Mouse (Mus musculus) CH12.LX (cell line): ENCODE data around the gene Nup133. TPM values are rescaled to one million over a fixed set of nuclear protein-coding genes. Genes with fewer than 3 reads are reported as not detected.

ENCODE experiments used
- DNase-seq: peaks from one replicate; pipeline ENCODE4 v3.0.0-alpha.2; 2013; ENCODE audit errors: extremely low read depth
- H3K27ac ChIP-seq: 2 replicates; pipeline ENCODE4 v1.5.1; 2012; ENCODE audit warnings: low read depth, mild to moderate bottlenecking, control low read depth, moderate library complexity; ENCODE audit not compliant: insufficient read depth
- H3K27me3 ChIP-seq: replicated peaks from 2 replicates; pipeline ENCODE3; 2012; ENCODE audit warnings: inconsistent platforms
- H3K36me3 ChIP-seq, 2 experiments: replicated peaks in 1 of 2; 2 replicates each; pipeline versions ENCODE3 to v1.6.1; 2012; ENCODE audit warnings: inconsistent platforms in 1 of 2, low read length in 1 of 2, mild to moderate bottlenecking in 1 of 2, mixed read lengths in 1 of 2, moderate library complexity in 1 of 2; ENCODE audit not compliant: control insufficient read depth in 1 of 2, insufficient read depth in 1 of 2
- H3K4me1 ChIP-seq, 2 experiments: 2 replicates each; pipeline ENCODE4 v1.6.1; 2012; ENCODE audit warnings: inconsistent platforms in 1 of 2, moderate library complexity in 1 of 2; ENCODE audit not compliant: insufficient read depth in 2 of 2, control insufficient read depth in 1 of 2
- H3K4me2 ChIP-seq: 2 replicates; pipeline ENCODE4 v1.6.1; 2012; ENCODE audit warnings: low read depth, mild to moderate bottlenecking, control low read depth; ENCODE audit not compliant: poor library complexity, insufficient read depth, severe bottlenecking
- H3K4me3 ChIP-seq, 3 experiments: fragments of 150-350 bp in 1 of 3; sonication (generic) in 1 of 3; replicated peaks in 1 of 3; 2 replicates each; pipeline versions ENCODE3 to v1.5.1; 2011 to 2012; ENCODE audit warnings: low read depth in 2 of 3, low read length in 2 of 3, mild to moderate bottlenecking in 2 of 3, moderate library complexity in 2 of 3, control low read depth in 1 of 3, improper control_type of control experiment in 1 of 3, inconsistent platforms in 1 of 3, mixed read lengths in 1 of 3; ENCODE audit not compliant: poor library complexity in 1 of 3
- H3K79me2 ChIP-seq: replicated peaks from 2 replicates; pipeline ENCODE4 v1.6.1; 2012; ENCODE audit warnings: mild to moderate bottlenecking, moderate library complexity; ENCODE audit not compliant: control insufficient read depth, poor library complexity, insufficient read depth, severe bottlenecking; ENCODE audit errors: extremely low read depth
- H3K9ac ChIP-seq: 2 replicates; pipeline ENCODE4 v1.6.1; 2012; ENCODE audit warnings: low read depth, mild to moderate bottlenecking, control low read depth, moderate library complexity; ENCODE audit not compliant: insufficient read depth
- H3K9me3 ChIP-seq: replicated peaks from 2 replicates; pipeline ENCODE3; 2012; ENCODE audit warnings: low read length, inconsistent platforms, mixed read lengths
- CTCF ChIP-seq, 2 experiments: IDR thresholded peaks in 1 of 2; conservative IDR thresholded peaks in 1 of 2; 2 replicates each; pipeline ENCODE4 v1.5.1; 2011 to 2012; ENCODE audit warnings: low read depth in 2 of 2, low read length in 2 of 2, improper control_type of control experiment in 1 of 2, inconsistent platforms in 1 of 2, mild to moderate bottlenecking in 1 of 2, moderate library complexity in 1 of 2
- JUN ChIP-seq: IDR thresholded peaks from 2 replicates; pipeline ENCODE4 v1.6.1; 2011; ENCODE audit warnings: low read depth, mild to moderate bottlenecking, low read length, improper control_type of control experiment, moderate library complexity; ENCODE audit not compliant: insufficient read depth
- MAX ChIP-seq: IDR thresholded peaks from 2 replicates; pipeline ENCODE4 v1.6.1; 2011; ENCODE audit warnings: low read length, improper control_type of control experiment
- MEF2A ChIP-seq: IDR thresholded peaks from 2 replicates; pipeline ENCODE4 v1.6.1; 2014; ENCODE audit warnings: low read depth, mild to moderate bottlenecking, inconsistent platforms, low read length, improper control_type of control experiment, borderline replicate concordance
- MXI1 ChIP-seq: IDR thresholded peaks from 2 replicates; pipeline ENCODE4 v1.6.1; 2011; ENCODE audit warnings: mild to moderate bottlenecking, low read depth, low read length, improper control_type of control experiment
- MYC ChIP-seq: IDR thresholded peaks from 2 replicates; pipeline ENCODE4 v1.6.1; 2011; ENCODE audit warnings: low read depth, mild to moderate bottlenecking, improper control_type of control experiment, low read length
- NELFE ChIP-seq: IDR thresholded peaks from 2 replicates; pipeline ENCODE4 v1.6.1; 2011; ENCODE audit warnings: low read depth, low read length, improper control_type of control experiment
- NRF1 ChIP-seq: IDR thresholded peaks from 2 replicates; pipeline ENCODE4 v1.6.1; 2014; ENCODE audit warnings: low read depth, mild to moderate bottlenecking, inconsistent platforms, low read length, improper control_type of control experiment, moderate library complexity
- RAD21 ChIP-seq: IDR thresholded peaks from 2 replicates; pipeline ENCODE4 v1.6.1; 2011; ENCODE audit warnings: low read depth, mild to moderate bottlenecking, low read length, improper control_type of control experiment, moderate library complexity
- RCOR1 ChIP-seq: conservative IDR thresholded peaks from 2 replicates; pipeline ENCODE4 v1.6.1; 2012; ENCODE audit warnings: low read depth, mild to moderate bottlenecking, inconsistent platforms, low read length, improper control_type of control experiment
- SIN3A ChIP-seq: IDR thresholded peaks from 2 replicates; pipeline ENCODE4 v1.6.1; 2012; ENCODE audit warnings: low read length, improper control_type of control experiment, inconsistent platforms
- SMC3 ChIP-seq: IDR thresholded peaks from 2 replicates; pipeline ENCODE4 v1.6.1; 2011; ENCODE audit warnings: low read depth, low read length, improper control_type of control experiment
- USF1 ChIP-seq: IDR thresholded peaks from 2 replicates; pipeline ENCODE4 v1.6.1; 2014; ENCODE audit warnings: low read depth, mild to moderate bottlenecking, inconsistent platforms, low read length, improper control_type of control experiment
- ZMIZ1 ChIP-seq: IDR thresholded peaks from 2 replicates; pipeline ENCODE4 v1.6.1; 2012; ENCODE audit warnings: low read depth, mild to moderate bottlenecking, inconsistent platforms, low read length, improper control_type of control experiment
- ZNF384 ChIP-seq: IDR thresholded peaks from 2 replicates; pipeline ENCODE4 v1.6.1; 2012; ENCODE audit warnings: low read depth, low read length, improper control_type of control experiment, inconsistent platforms
- dilution Hi-C: fragments of 300-500 bp; cut with MboI; formaldehyde crosslinking; loops from 2 replicates; pipeline ENCODE4 v1.14.3; 2020; ENCODE audit warnings: low sequenced_read_pairs; ENCODE audit not compliant: extremely low pct_unique_long_range_greater_than_20kb, extremely low pct_ligation_motif_present
- in situ Hi-C: fragments of 300-500 bp; cut with MboI; formaldehyde crosslinking; loops from 3 replicates; pipeline ENCODE4 v1.14.3; 2019; ENCODE audit warnings: low sequenced_read_pairs, low pct_ligation_motif_present, low pct_unique_long_range_greater_than_20kb, mixed read lengths
- polyA plus RNA-seq: library from polyadenylated mRNA; unstranded; fragments of >175 nt; gene quantifications from 2 replicates; pipeline ENCODE4 v1.2.1, GENCODE M21; 2012; ENCODE audit warnings: low read depth; ENCODE audit not compliant: insufficient read length
- total RNA-seq, 2 experiments: library from RNA; depleted of rRNA; stranded (reverse); fragments of 300-350 nt in 1 of 2; fragments of >200 nt in 1 of 2; gene quantifications; 2 replicates each; pipeline ENCODE4 v1.2.3; 2012 to 2014

The Nup133 gene
- total and polyA plus RNA-seq, 3 experiments = 32.8 to 49.0 (median 39.6) TPM

DNA sequence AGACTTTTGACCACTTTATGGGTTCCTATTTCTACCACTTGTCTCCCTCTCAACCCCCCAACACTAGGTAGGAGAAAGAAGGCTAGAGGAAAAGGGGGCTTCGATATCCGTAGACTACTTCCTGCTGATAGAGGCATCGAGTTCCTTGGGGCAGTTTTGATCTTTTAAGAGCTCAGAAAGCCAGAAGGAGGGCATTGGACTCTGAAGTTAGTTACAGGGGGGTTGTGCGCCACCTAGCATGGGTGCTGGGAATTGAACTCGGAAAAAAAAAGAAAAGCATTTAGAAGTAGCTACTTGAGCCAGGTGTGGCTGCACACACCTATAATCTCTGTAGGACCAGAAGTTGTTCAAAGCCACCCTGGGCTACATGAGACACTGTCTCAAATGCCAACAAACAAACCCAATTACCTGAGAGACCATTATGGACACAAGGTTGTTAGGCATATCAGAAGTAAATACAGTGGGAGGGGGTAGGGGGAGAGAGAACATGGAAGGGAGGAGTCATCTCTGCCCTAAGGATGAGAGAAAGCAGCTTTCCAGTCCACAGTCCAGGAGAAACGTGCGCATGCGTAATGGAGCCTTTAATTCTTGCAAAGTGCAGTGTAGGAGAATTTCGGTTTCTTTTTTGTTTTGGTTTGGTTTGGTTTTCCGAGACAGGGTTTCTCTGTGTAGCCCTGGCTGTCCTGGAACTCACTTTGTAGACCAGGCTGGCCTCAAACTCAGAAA is 1.2 kb upstream of the Nup133 start:
- TF ChIP-seq SIN3A (no peak), NRF1 (peak; percentile 77), RAD21 (peak; percentile 35), CTCF (conservative IDR thresholded peaks at IDR 0.05 in 1 of 2, IDR thresholded peaks at IDR 0.05 in 1 of 2; ENCODE audit: low read depth in 2 of 2, low read length in 2 of 2) (peak; percentile 63 to 80), JUN (no peak), SMC3 (peak; percentile 29), ZNF384 (peak; percentile 94)
- TF ChIP-seq, all 38 proteins: peak for 5
- peak; percentile 74 for DNase-seq
- peak overlapping the region; percentile 96 for H3K4me2 ChIP-seq
- H3K4me1 ChIP-seq = peaks cover 6 to 31% of the 10 kb centered on the region in 2 experiments; a peak in 3 of 4 replicates
- peaks cover 14 to 49% of the 10 kb centered on the region in 2 experiments for H3K36me3 ChIP-seq
- in situ Hi-C loops (no loop called here), dilution Hi-C loops (no loop called here)
- H3K27me3 ChIP-seq = no peaks in the 10 kb centered on the region
- H3K9me3 ChIP-seq = no peaks in the 10 kb centered on the region
- H3K27ac ChIP-seq = no peak overlapping the region
- peak overlapping the region; percentile 85 to 99 (median 98) for H3K4me3 ChIP-seq
- H3K9ac ChIP-seq = peak overlapping the region; percentile 85
- peaks cover 12% of the 10 kb centered on the region for H3K79me2 ChIP-seq

DNA sequence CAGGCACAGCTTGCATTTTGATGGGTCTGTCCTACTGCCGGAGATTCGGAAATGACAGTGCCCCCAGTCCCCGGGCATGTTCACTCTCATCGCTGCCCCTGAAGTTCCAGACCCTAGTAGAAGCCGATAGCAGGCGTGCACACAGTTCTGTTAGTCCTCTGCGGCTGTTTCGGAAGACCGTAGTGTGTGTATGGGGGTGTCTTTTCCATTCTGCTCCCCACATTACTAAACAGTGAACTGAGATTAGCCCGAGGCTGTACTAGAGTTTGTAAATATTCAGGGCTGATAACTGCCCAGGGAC is 571 bp upstream of the Nup133 start:
- no peak for DNase-seq
- H3K4me1 ChIP-seq = peaks cover 6 to 27% of the 10 kb centered on the region in 2 experiments; a peak in 3 of 4 replicates
- peaks cover 12% of the 10 kb centered on the region for H3K79me2 ChIP-seq
- H3K27me3 ChIP-seq = no peaks in the 10 kb centered on the region
- H3K4me3 ChIP-seq = peak overlapping the region; percentile 85 to 99 (median 98)
- in situ Hi-C loops (no loop called here), dilution Hi-C loops (no loop called here)
- H3K9me3 ChIP-seq = no peaks in the 10 kb centered on the region
- H3K36me3 ChIP-seq = peaks cover 15 to 53% of the 10 kb centered on the region in 2 experiments
- peak overlapping the region; percentile 85 for H3K9ac ChIP-seq
- TF ChIP-seq MYC (no peak), RCOR1 (no peak), MEF2A (no peak), USF1 (no peak), MXI1 (no peak), MAX (no peak), ZMIZ1 (0 out of 2 replicates have a peak, but pooled peaks have one; percentile 4), NELFE (0 out of 2 replicates have a peak, but pooled peaks have one; percentile 3)
- no peak overlapping the region for H3K27ac ChIP-seq
- peak overlapping the region; percentile 96 for H3K4me2 ChIP-seq
